Mouse (Mus musculus): ENCODE measurements around the gene S100a4. TPM values are rescaled to one million over a fixed set of nuclear protein-coding genes. Genes with fewer than 3 reads are reported as not detected.

Gene S100a4
- 6.7 and 7.0 TPM in 2 replicates for polyA plus RNA-seq (2015; fragmentation: Nextera tagmentation; extraction: Ambion mirVana)

DNA sequence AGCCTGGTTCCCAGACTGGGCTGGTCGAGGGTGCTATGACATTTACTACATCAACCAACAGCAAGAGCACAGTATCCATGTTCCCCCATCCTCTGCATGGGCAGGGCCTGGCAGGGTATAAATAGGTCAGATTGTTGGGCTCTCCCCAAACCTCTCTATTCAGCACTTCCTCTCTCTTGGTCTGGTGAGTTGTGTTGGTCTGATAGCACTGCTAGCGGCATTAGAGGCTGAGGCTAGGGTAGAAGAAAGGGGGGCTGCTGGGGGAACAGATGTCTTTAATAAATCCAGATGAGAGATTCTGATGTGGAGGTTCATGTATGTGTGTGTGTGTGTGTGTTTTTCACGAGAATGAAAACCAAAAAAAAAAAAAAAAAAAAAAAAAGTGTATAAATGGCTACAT, at the start of gene S100a4:
TSS of gene S100a4 (plus strand) at position 149 of the 400 bp plus-strand sequence.
- 20% methylated on average over 3 of the region's 3 CpGs for WGBS
- no peaks in the 10 kb centered on the region for H3K9me3 ChIP-seq
- no peaks in the 10 kb centered on the region for H3K27me3 ChIP-seq
- peaks cover 40% of the 10 kb centered on the region for H3K4me1 ChIP-seq
- H3K9ac ChIP-seq, result no peak within 1 kb of the TSS
- H3K4me3 ChIP-seq, result no peak within 1 kb of the TSS
- no peaks in the 10 kb centered on the region for H3K36me3 ChIP-seq
- no peak within 1 kb of the TSS for H3K4me2 ChIP-seq (replicated peaks)
- peak; percentile 68 for ATAC-seq (ENCODE audit: low FRiP score, low read depth)
- H3K27ac ChIP-seq, result peak within 1 kb of the TSS; percentile 87

DNA sequence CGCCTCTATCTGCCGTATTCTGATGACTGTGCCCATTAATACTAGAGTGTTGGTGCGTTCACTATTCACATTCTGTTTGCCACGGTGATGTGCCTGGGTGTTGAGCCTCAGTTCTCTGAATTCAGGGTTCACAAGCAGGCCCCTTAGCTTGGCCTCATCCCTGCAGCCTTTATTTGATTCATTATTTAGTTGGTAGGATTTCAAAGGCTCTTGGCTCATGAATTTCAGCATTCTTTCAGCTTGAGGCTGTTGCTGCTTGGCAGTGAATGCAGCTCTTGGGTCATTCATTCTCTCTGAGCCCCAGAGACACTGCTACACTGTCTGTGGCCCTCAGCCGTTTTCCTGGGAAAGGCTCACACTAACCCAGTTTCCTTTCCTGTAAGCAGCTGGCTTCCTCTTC, 47.6 kb upstream of the S100a4 start:
- Histone ChIP-seq H3K9me3 (no peaks in the 10 kb centered on the region; the same call in 1 of the 2 replicates), H3K4me3 (no peak overlapping the region), H3K4me1 (no peaks in the 10 kb centered on the region), H3K27me3 (no peaks in the 10 kb centered on the region), H3K36me3 (no peaks in the 10 kb centered on the region), H3K27ac (no peak overlapping the region; the same call in 1 of the 2 replicates), H3K9ac (no peak overlapping the region), H3K4me2 (replicated peaks) (no peak overlapping the region)
- no peak for ATAC-seq (ENCODE audit: low FRiP score, low read depth)
- 64% methylated on average over 5 of the region's 5 CpGs for WGBS

- Histone ChIP-seq H3K4me3 (no peak within 1 kb of the TSS), H3K36me3 (no peaks in the 10 kb centered on the region), H3K9ac (no peak within 1 kb of the TSS), H3K9me3 (no peaks in the 10 kb centered on the region), H3K4me1 (no peaks in the 10 kb centered on the region), H3K27ac (no peak within 1 kb of the TSS), H3K4me2 (replicated peaks) (no peak within 1 kb of the TSS), H3K27me3 (no peaks in the 10 kb centered on the region)
- WGBS, result 56% methylated on average over 6 of the region's 6 CpGs
- peak; percentile 61; the same call in 1 of the 2 replicates for ATAC-seq (ENCODE audit: low FRiP score, low read depth)
These were observed 43.5 kb upstream of the S100a4 start, which contains the start of gene S100a3 for GRCm38 (mm10) chr3:90560008-90560628. Gene S100a3, plus strand, starts transcription at chr3:90560578.

GRCm38 (mm10) chr3:90574691-90575090, 28.9 kb upstream of the S100a4 start:
- Histone ChIP-seq H3K9me3 (no peaks in the 10 kb centered on the region), H3K4me2 (replicated peaks) (no peak overlapping the region), H3K4me1 (peaks cover 3% of the 10 kb centered on the region), H3K27me3 (no peaks in the 10 kb centered on the region), H3K4me3 (no peak overlapping the region), H3K27ac (no peak overlapping the region), H3K9ac (no peak overlapping the region), H3K36me3 (no peaks in the 10 kb centered on the region)
- WGBS, result 81% methylated on average over 5 of the region's 5 CpGs
- ATAC-seq (ENCODE audit: low FRiP score, low read depth), result no peak

DNA sequence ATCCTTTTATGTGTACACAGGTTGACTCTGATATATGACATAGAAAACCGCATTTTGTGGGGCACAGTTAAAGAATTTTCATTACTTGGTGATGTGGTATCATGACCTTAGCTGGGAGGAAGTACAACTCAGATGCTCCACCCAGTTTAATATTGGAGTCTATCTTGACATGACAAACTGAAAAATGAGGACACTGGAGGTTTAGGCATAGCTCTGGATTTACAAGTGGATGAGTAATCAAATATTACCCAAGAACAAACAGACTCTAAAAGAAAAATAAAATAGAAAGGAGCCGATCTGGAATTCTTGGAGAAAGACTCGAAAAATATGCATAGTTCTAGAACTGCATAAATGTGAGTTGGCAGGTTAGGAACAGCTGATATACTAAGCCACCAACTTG, 28.3 kb upstream of the S100a4 start:
- H3K4me1 ChIP-seq, result peaks cover 3% of the 10 kb centered on the region
- H3K27me3 ChIP-seq, result no peaks in the 10 kb centered on the region
- WGBS, result 82% methylated on average over 3 of the region's 3 CpGs
- no peak overlapping the region for H3K4me3 ChIP-seq
- H3K27ac ChIP-seq, result no peak overlapping the region
- H3K9ac ChIP-seq, result no peak overlapping the region
- no peak for ATAC-seq (ENCODE audit: low FRiP score, low read depth)
- no peak overlapping the region for H3K4me2 ChIP-seq (replicated peaks)
- no peaks in the 10 kb centered on the region for H3K9me3 ChIP-seq
- H3K36me3 ChIP-seq, result no peaks in the 10 kb centered on the region

- H3K4me3 ChIP-seq, result no peak overlapping the region
- H3K9me3 ChIP-seq, result no peaks in the 10 kb centered on the region
- peaks cover 3% of the 10 kb centered on the region for H3K4me1 ChIP-seq
- 69% methylated on average over 10 of the region's 10 CpGs for WGBS
- H3K36me3 ChIP-seq, result no peaks in the 10 kb centered on the region
- ATAC-seq (ENCODE audit: low FRiP score, low read depth), result no peak
- no peak overlapping the region for H3K27ac ChIP-seq
- H3K9ac ChIP-seq, result no peak overlapping the region
- no peaks in the 10 kb centered on the region for H3K27me3 ChIP-seq
- no peak overlapping the region for H3K4me2 ChIP-seq (replicated peaks)
These were observed 27.1 kb upstream of the S100a4 start for GRCm38 (mm10) chr3:90576351-90577001.

GRCm38 (mm10) chr3:90579433-90579832, 24.1 kb upstream of the S100a4 start:
- no peak overlapping the region for H3K4me3 ChIP-seq
- no peak overlapping the region for H3K4me2 ChIP-seq (replicated peaks)
- 0 out of 2 replicates have a peak, but pooled peaks have one; percentile 22 for ATAC-seq (ENCODE audit: low FRiP score, low read depth)
- H3K9me3 ChIP-seq, result no peaks in the 10 kb centered on the region; the same call in 1 of the 2 replicates
- H3K27ac ChIP-seq, result no peak overlapping the region
- no peaks in the 10 kb centered on the region for H3K36me3 ChIP-seq
- peaks cover 3% of the 10 kb centered on the region for H3K4me1 ChIP-seq
- H3K9ac ChIP-seq, result no peak overlapping the region
- no peaks in the 10 kb centered on the region for H3K27me3 ChIP-seq
- 49% methylated on average over 7 of the region's 7 CpGs for WGBS

DNA sequence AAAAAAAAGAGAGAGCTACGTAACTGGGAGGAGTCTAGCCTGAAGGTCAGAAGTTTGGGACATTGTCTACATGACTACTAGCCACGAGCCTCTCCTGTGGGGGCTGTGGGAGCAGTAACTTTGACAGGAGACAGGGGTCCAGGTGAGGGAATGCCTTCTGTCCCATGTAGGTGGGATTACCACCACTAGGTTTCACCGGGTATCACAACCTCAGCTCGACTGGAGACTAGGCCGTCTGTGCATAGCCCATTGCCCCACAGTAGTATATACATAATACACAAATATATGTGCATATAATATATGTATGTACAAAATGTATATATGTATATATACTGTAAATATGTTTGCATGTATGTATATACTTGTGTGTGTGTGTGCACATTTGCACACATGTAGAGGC, 22.4 kb upstream of the S100a4 start:
- Histone ChIP-seq H3K9me3 (no peaks in the 10 kb centered on the region; the same call in 1 of the 2 replicates), H3K9ac (no peak overlapping the region), H3K4me3 (no peak overlapping the region), H3K4me2 (replicated peaks) (no peak overlapping the region), H3K27ac (no peak overlapping the region), H3K36me3 (no peaks in the 10 kb centered on the region), H3K4me1 (peaks cover 8% of the 10 kb centered on the region), H3K27me3 (no peaks in the 10 kb centered on the region)
- no peak for ATAC-seq (ENCODE audit: low FRiP score, low read depth)
- WGBS, result 87% methylated on average over 5 of the region's 5 CpGs

- ATAC-seq (ENCODE audit: low FRiP score, low read depth), result no peak
- H3K9ac ChIP-seq, result no peak overlapping the region
- WGBS, result 98% methylated on average over 1 of the region's 1 CpGs
- no peaks in the 10 kb centered on the region for H3K27me3 ChIP-seq
- H3K4me2 ChIP-seq (replicated peaks), result no peak overlapping the region
- no peak overlapping the region for H3K27ac ChIP-seq
- H3K36me3 ChIP-seq, result no peaks in the 10 kb centered on the region
- peaks cover 8% of the 10 kb centered on the region for H3K4me1 ChIP-seq
- H3K9me3 ChIP-seq, result no peaks in the 10 kb centered on the region; the same call in 1 of the 2 replicates
- H3K4me3 ChIP-seq, result no peak overlapping the region
These were observed 21.4 kb upstream of the S100a4 start for GRCm38 (mm10) chr3:90582156-90582555.

DNA sequence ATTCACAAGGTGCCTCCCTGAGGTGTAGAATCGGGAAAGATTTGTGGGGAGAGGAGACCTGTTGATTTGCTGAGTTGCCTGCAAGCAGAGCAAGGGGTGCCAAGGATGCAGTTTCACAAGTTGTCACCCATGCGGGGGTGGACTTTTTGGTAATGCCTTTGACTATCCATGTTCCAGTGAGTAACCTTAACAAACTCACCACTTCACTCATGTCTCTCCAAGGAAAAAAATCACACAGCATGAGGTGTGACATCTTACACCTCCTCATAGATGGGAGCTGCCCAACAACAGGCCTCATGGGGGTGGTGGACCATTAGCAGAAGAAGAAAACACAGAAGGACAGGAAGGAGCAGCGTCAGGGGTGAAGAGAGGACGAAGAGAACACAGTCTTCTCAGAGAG, 21.0 kb upstream of the S100a4 start:
- H3K9me3 ChIP-seq, result no peaks in the 10 kb centered on the region; the same call in 1 of the 2 replicates
- no peaks in the 10 kb centered on the region for H3K36me3 ChIP-seq
- H3K4me3 ChIP-seq, result no peak overlapping the region
- H3K9ac ChIP-seq, result no peak overlapping the region
- H3K4me1 ChIP-seq, result peaks cover 8% of the 10 kb centered on the region
- no peak overlapping the region for H3K4me2 ChIP-seq (replicated peaks)
- 74% methylated on average over 4 of the region's 4 CpGs for WGBS
- no peak for ATAC-seq (ENCODE audit: low FRiP score, low read depth)
- no peak overlapping the region for H3K27ac ChIP-seq
- H3K27me3 ChIP-seq, result no peaks in the 10 kb centered on the region

DNA sequence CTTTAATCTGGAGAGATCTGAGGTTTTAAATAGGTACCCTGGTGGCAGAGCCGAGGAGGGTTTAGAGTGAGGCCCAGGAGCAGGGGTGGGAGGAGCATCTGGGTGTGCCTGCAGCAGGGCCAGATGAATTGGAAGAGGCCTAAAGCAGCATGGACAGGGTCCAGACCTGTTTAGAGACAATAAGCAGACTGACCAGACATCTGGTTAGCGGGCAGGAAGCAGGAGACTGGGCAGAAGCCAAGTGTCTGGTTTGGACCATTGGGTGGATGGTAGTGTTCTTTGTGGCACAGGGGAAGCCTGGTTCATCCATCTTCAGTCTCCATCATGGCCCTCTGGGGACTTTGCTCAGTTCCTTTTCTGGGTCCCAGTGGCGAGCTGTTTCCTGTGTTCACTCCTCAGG, 19.7 kb upstream of the S100a4 start:
- Histone ChIP-seq H3K4me2 (replicated peaks) (no peak overlapping the region), H3K9ac (no peak overlapping the region), H3K4me1 (peaks cover 8% of the 10 kb centered on the region), H3K27me3 (no peaks in the 10 kb centered on the region), H3K36me3 (no peaks in the 10 kb centered on the region), H3K9me3 (no peaks in the 10 kb centered on the region; the same call in 1 of the 2 replicates), H3K4me3 (no peak overlapping the region), H3K27ac (no peak overlapping the region)
- ATAC-seq (ENCODE audit: low FRiP score, low read depth), result no peak
- 32% methylated on average over 3 of the region's 3 CpGs for WGBS

- 32% methylated on average over 5 of the region's 5 CpGs for WGBS
- Histone ChIP-seq H3K9ac (no peak overlapping the region), H3K36me3 (no peaks in the 10 kb centered on the region), H3K27ac (no peak overlapping the region), H3K4me3 (no peak overlapping the region), H3K4me1 (peaks cover 5% of the 10 kb centered on the region; the same call in 1 of the 2 replicates), H3K9me3 (no peaks in the 10 kb centered on the region; the same call in 1 of the 2 replicates), H3K4me2 (replicated peaks) (no peak overlapping the region), H3K27me3 (no peaks in the 10 kb centered on the region)
- no peak; the same call in 1 of the 2 replicates for ATAC-seq (ENCODE audit: low FRiP score, low read depth)
These were observed 18.0 kb upstream of the S100a4 start for GRCm38 (mm10) chr3:90585595-90585994.

Data from limb, embryonic 13.5 days (tissue).